Mouse (Mus musculus) Patski (cell line): ENCODE measurements around the gene Lmod1. TPM values are rescaled to one million over a fixed set of nuclear protein-coding genes. Genes with fewer than 3 reads are reported as not detected.

ENCODE experiments used
- ATAC-seq: fragments of 100-300 bp; one replicate; pipeline ENCODE4 v1.8.0; 2021
- CTCF ChIA-PET: fragments of 350-600 bp; sonication (Branson Sonifier 250); formaldehyde crosslinking; loops from one replicate; lab custom pipeline; 2022; ENCODE audit warnings: inconsistent platforms; lab: Charles Lee
- POLR2A ChIA-PET: fragments of 350-600 bp; sonication (Branson Sonifier 250); formaldehyde crosslinking; loops from one replicate; lab custom pipeline; 2022; ENCODE audit warnings: antibody characterized with exemption, inconsistent platforms; lab: Charles Lee
- DNase-seq: peaks from one replicate; pipeline ENCODE4 v3.0.0-alpha.2; 2011; ENCODE audit warnings: low read depth, low spot score
- H3K27me3 ChIP-seq: fragments of 371-371 bp; one replicate; pipeline ENCODE4 v1.5.1; 2021
- CTCF ChIP-seq: fragments of 100-300 bp; IDR thresholded peaks from one replicate; pipeline ENCODE4 v1.5.1; 2021
- in situ Hi-C: fragments of 300-500 bp; cut with MboI; formaldehyde crosslinking; loops from 3 replicates; pipeline ENCODE4 v1.11.1; 2018; ENCODE audit warnings: low pct_unique_long_range_greater_than_20kb, mixed read lengths
- polyA plus RNA-seq: library from polyadenylated mRNA; unstranded; gene quantifications from one replicate; pipeline ENCODE4 v1.2.3, GENCODE M21; 2021

The Lmod1 gene
- polyA plus RNA-seq, 1 experiment from 2014 or later: 2.1 TPM

GRCm38 (mm10) chr1:135359071-135359470, 34.5 kb downstream of the Lmod1 start:
- in situ Hi-C loops: no loop called here
- DNase-seq: no peak
- ATAC-seq: no peak
- CTCF ChIA-PET: no interaction called here
- TF ChIP-seq CTCF: no peak
- POLR2A ChIA-PET: interaction anchor here (0.6 kb wide), 1 partner anchor 161 kb away, joined by 3 read pairs; no protein-coding TSS in a partner anchor
- H3K27me3 ChIP-seq: no peaks in the 10 kb centered on the region

- no peaks in the 10 kb centered on the region for H3K27me3 ChIP-seq
- ChIA-PET CTCF (interaction anchor here (0.9 kb wide), 1 partner anchor 22 kb away, joined by 3 read pairs; no protein-coding TSS in a partner anchor), POLR2A (no interaction called here)
- no peak for ATAC-seq
- in situ Hi-C loops: no loop called here
- no peak for DNase-seq
- no peak for TF ChIP-seq CTCF
Observed at GRCm38 (mm10) chr1:135361491-135361890, 36.9 kb downstream of the Lmod1 start.

GRCm38 (mm10) chr1:135362115-135362514, 37.5 kb downstream of the Lmod1 start:
- no peaks in the 10 kb centered on the region for H3K27me3 ChIP-seq
- DNase-seq (no peak), ATAC-seq (no peak)
- ChIA-PET CTCF (no interaction called here), POLR2A (no interaction called here)
- TF ChIP-seq CTCF: no peak
- in situ Hi-C loops: no loop called here

- H3K27me3 ChIP-seq: no peaks in the 10 kb centered on the region
- in situ Hi-C loops: no loop called here
- CTCF ChIA-PET: no interaction called here
- ATAC-seq: no peak
- no peak for TF ChIP-seq CTCF
- no peak for DNase-seq
- POLR2A ChIA-PET: interaction anchor here (0.6 kb wide), 1 partner anchor 324 kb away, joined by 3 read pairs; no protein-coding TSS in a partner anchor
Observed at GRCm38 (mm10) chr1:135363446-135363845, 38.8 kb downstream of the Lmod1 start.

- no peak for ATAC-seq
- TF ChIP-seq CTCF: no peak
- no peaks in the 10 kb centered on the region for H3K27me3 ChIP-seq
- in situ Hi-C loops: loop anchor here (5.0 kb wide), 2 partner anchors 89 to 194 kb away; no protein-coding TSS in a partner anchor
- DNase-seq: no peak
- ChIA-PET POLR2A (interaction anchor here (0.6 to 2.3 kb wide), 5 partner anchors 53 to 206 kb away, joined by 3 to 5 read pairs (median 3); partner anchors contain the start of genes Rnpep and Timm17a), CTCF (interaction anchor here (0.6 to 3.8 kb wide), 4 partner anchors 51 to 195 kb away, joined by 3 to 43 read pairs (median 3); partner anchors contain the start of gene Ipo9)
Observed at GRCm38 (mm10) chr1:135366380-135366779, 41.8 kb downstream of the Lmod1 start.

GRCm38 (mm10) chr1:135367005-135367404, 42.4 kb downstream of the Lmod1 start:
- CTCF ChIA-PET: interaction anchor here (0.6 to 3.8 kb wide), 5 partner anchors 51 to 196 kb away, joined by 3 to 43 read pairs (median 3); partner anchors contain the start of gene Ipo9
- peak; percentile 50 for ATAC-seq
- in situ Hi-C loops: loop anchor here (5.0 kb wide), 2 partner anchors 90 to 195 kb away; no protein-coding TSS in a partner anchor
- peak; percentile 48 for DNase-seq
- no peaks in the 10 kb centered on the region for H3K27me3 ChIP-seq
- TF ChIP-seq CTCF: no peak
- POLR2A ChIA-PET: interaction anchor here (0.6 to 2.3 kb wide), 7 partner anchors 53 to 207 kb away, joined by 3 to 5 read pairs (median 3); partner anchors contain the start of genes Rnpep and Timm17a

GRCm38 (mm10) chr1:135367595-135367994, 43.0 kb downstream of the Lmod1 start:
- no peak for ATAC-seq
- ChIA-PET CTCF (interaction anchor here (1.0 to 3.8 kb wide), 3 partner anchors 12 to 196 kb away, joined by 3 to 43 read pairs (median 4); no protein-coding TSS in a partner anchor), POLR2A (interaction anchor here (1.4 to 2.3 kb wide), 4 partner anchors 84 to 208 kb away, joined by 3 to 5 read pairs (median 4); partner anchors contain the start of gene Rnpep)
- no peak for TF ChIP-seq CTCF
- no peak for DNase-seq
- in situ Hi-C loops: loop anchor here (5.0 kb wide), 2 partner anchors 90 to 195 kb away; no protein-coding TSS in a partner anchor
- no peaks in the 10 kb centered on the region for H3K27me3 ChIP-seq

- POLR2A ChIA-PET: interaction anchor here (0.8 to 1.4 kb wide), 4 partner anchors 106 to 222 kb away, joined by 3 to 4 read pairs (median 3); no protein-coding TSS in a partner anchor
- peak; percentile 64 for DNase-seq
- ATAC-seq: peak; percentile 63
- in situ Hi-C loops: loop anchor here (5.0 kb wide), 2 partner anchors 91 to 196 kb away; no protein-coding TSS in a partner anchor
- H3K27me3 ChIP-seq: no peaks in the 10 kb centered on the region
- CTCF ChIA-PET: interaction anchor here (0.7 to 3.8 kb wide), 6 partner anchors 13 to 258 kb away, joined by 3 to 43 read pairs (median 3); no protein-coding TSS in a partner anchor
- TF ChIP-seq CTCF: no peak
Observed at GRCm38 (mm10) chr1:135368245-135368644, 43.6 kb downstream of the Lmod1 start.

GRCm38 (mm10) chr1:135368982-135369381, 44.4 kb downstream of the Lmod1 start:
- DNase-seq (peak; percentile 9), ATAC-seq (peak; percentile 20)
- no peaks in the 10 kb centered on the region for H3K27me3 ChIP-seq
- ChIA-PET CTCF (interaction anchor here (0.7 to 3.8 kb wide), 8 partner anchors 8 to 259 kb away, joined by 3 to 43 read pairs (median 3); no protein-coding TSS in a partner anchor), POLR2A (interaction anchor here (0.8 to 1.1 kb wide), 3 partner anchors 110 to 223 kb away, joined by 3 read pairs; no protein-coding TSS in a partner anchor)
- TF ChIP-seq CTCF: no peak
- in situ Hi-C loops: loop anchor here (5.0 kb wide), 2 partner anchors 92 to 197 kb away; no protein-coding TSS in a partner anchor

GRCm38 (mm10) chr1:135369415-135369814, 44.8 kb downstream of the Lmod1 start:
- no peaks in the 10 kb centered on the region for H3K27me3 ChIP-seq
- TF ChIP-seq CTCF: no peak
- ATAC-seq (no peak), DNase-seq (no peak)
- in situ Hi-C loops: loop anchor here (5.0 kb wide), 2 partner anchors 92 to 197 kb away; no protein-coding TSS in a partner anchor
- ChIA-PET CTCF (interaction anchor here (0.8 to 3.8 kb wide), 6 partner anchors 8 to 260 kb away, joined by 3 to 43 read pairs (median 3); no protein-coding TSS in a partner anchor), POLR2A (interaction anchor here (0.6 to 1.1 kb wide), 3 partner anchors 110 to 218 kb away, joined by 3 read pairs; no protein-coding TSS in a partner anchor)
